Mouse (Mus musculus) midbrain, embryonic 14.5 days (tissue): ENCODE results near the gene Fer. TPM values are rescaled to one million over a fixed set of nuclear protein-coding genes. Genes with fewer than 3 reads are reported as not detected.
A peak's percentile ranks its signal among the peaks of the same experiment; 100 is the strongest.

Experiments used
- ATAC-seq: fragments of 200-750 bp; cut with Nextera tagmentation; 2 replicates; pipeline ENCODE4 v1.8.0; 2017; ENCODE audit warnings: moderate number of reproducible peaks, moderate library complexity; ENCODE audit not compliant: low FRiP score, low TSS enrichment
- DNase-seq: peaks from one replicate; pipeline ENCODE4 v3.0.0-alpha.2; 2015
- H3K27ac ChIP-seq: fragments of 300-500 bp; sonication (generic); replicated peaks from 2 replicates; pipeline ENCODE4 v1.5.1; 2014; ENCODE audit warnings: mild to moderate bottlenecking, low read depth, low read length, moderate library complexity
- H3K27me3 ChIP-seq: fragments of 300-500 bp; sonication (generic); 2 replicates; pipeline ENCODE4 v1.6.1; 2014; ENCODE audit warnings: low read length, control low read depth, mixed read lengths; ENCODE audit not compliant: control insufficient read depth, insufficient read depth
- H3K36me3 ChIP-seq: fragments of 300-500 bp; sonication (generic); 2 replicates; pipeline ENCODE4 v1.6.1; 2014; ENCODE audit warnings: low read length, control low read depth; ENCODE audit not compliant: control insufficient read depth, insufficient read depth
- H3K4me1 ChIP-seq: fragments of 300-500 bp; sonication (generic); 2 replicates; pipeline ENCODE4 v1.6.1; 2014; ENCODE audit warnings: mild to moderate bottlenecking, antibody characterized with exemption, low read length, control low read depth; ENCODE audit not compliant: control insufficient read depth, insufficient read depth
- H3K4me2 ChIP-seq: fragments of 300-500 bp; sonication (generic); 2 replicates; pipeline ENCODE4 v1.6.1; 2014; ENCODE audit warnings: mild to moderate bottlenecking, low read length, moderate library complexity
- H3K4me3 ChIP-seq: fragments of 300-500 bp; sonication (generic); replicated peaks from 2 replicates; pipeline ENCODE4 v1.5.1; 2014; ENCODE audit warnings: low read depth, low read length
- H3K9ac ChIP-seq: fragments of 300-500 bp; sonication (generic); replicated peaks from 2 replicates; pipeline ENCODE4 v1.6.1; 2014; ENCODE audit warnings: mild to moderate bottlenecking, low read length, moderate library complexity
- H3K9me3 ChIP-seq: fragments of 300-500 bp; sonication (generic); 2 replicates; pipeline ENCODE4 v1.6.1; 2016; ENCODE audit warnings: low read length, control low read depth, mixed read lengths; ENCODE audit not compliant: control insufficient read depth
- WGBS: fragments of 180-500 bp; shearing (Covaris S2); extraction: QIAGEN DNeasy Blood & Tissue Kit; methylation state at CpG from one replicate; pipeline ENCODE4 v1.1.7; 2014; 5-methylcytosine and 5-hydroxymethylcytosine counted together
- polyA plus RNA-seq: library from polyadenylated mRNA; unstranded; fragments of >200 nt; fragmentation: Nextera tagmentation; extraction: Ambion mirVana; gene quantifications from 2 replicates; pipeline ENCODE4 v1.2.1, GENCODE M21; 2014

The Fer gene
- polyA plus RNA-seq, 1 experiment from 2014 or later = 39.5 TPM

DNA sequence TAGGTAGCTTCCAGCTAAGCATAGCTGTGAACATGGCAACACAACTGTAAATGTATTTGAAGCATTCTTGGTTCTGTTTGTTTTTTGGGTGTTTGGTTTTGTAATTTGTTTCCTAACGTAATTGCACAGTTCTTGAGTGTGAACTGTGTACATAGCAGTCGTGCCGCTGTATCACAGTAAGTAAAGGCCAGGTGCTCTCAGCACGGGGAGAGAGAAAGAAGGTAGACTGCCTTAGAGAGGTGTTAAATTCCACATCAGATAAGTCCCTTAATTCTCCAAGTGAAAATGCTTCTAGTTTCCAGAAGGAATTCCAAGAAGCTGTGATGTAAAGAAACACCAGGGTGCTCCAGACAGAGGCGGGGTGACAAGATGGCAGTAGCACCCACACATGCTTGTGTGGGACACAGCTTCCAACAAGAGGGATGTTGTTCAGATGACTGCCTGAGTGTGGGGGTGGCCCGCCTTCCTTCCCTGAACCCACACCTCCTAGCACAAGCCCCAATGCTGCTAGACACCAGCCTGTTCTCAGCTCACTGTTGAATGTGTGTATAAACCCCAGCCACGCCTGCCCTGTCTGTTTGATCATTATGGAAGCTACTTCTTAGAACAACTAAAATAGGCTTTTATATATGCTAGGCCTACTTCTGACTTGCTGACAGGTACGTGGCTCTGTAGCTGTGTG, 275.3 kb downstream of the Fer start:
- no peak overlapping the region for H3K4me3 ChIP-seq
- no peaks in the 10 kb centered on the region for H3K9me3 ChIP-seq
- no peak for DNase-seq
- 92% methylated on average over 8 of the region's 8 CpGs for WGBS
- H3K9ac ChIP-seq = no peak overlapping the region
- H3K4me2 ChIP-seq = no peak overlapping the region
- no peak for ATAC-seq
- H3K36me3 ChIP-seq = peaks cover 16% of the 10 kb centered on the region
- peaks cover 16% of the 10 kb centered on the region for H3K4me1 ChIP-seq
- no peaks in the 10 kb centered on the region for H3K27me3 ChIP-seq
- no peak overlapping the region for H3K27ac ChIP-seq

DNA sequence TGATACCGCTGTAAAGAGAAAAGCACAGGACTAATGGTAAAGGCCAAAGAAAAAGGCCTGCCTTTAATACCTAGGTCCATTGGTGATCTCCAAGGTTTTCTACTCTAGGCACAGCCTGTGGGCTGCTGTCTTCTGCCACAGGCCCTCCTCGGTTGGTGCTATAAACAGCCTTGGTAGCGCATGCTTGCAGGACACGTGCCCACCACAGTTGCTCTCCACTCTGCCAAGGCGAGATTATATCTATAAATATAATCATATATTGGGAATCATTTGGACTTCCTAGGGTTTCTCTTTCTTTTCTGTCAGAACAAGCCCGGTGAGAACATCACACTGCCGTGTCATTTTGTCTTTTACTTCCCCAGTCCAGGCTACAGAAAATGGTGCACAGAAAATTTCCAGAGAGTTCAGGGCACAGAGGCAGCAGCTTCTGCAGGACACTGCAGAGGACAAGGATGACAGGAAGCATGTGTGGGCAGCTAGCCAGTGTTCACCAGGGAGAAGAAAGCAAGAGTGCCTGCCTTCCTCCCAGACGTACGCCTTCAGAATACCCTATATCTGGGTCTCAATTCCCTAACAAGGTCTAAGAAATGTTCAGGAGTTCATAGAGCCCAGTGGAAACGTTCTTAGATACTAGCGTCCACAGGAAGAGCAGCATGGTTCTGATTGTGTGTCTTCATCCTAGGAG, 276.5 kb downstream of the Fer start:
- ATAC-seq (no peak), DNase-seq (no peak)
- no peak overlapping the region for H3K4me2 ChIP-seq
- H3K27me3 ChIP-seq = no peaks in the 10 kb centered on the region
- no peak overlapping the region for H3K4me3 ChIP-seq
- 92% methylated on average over 11 of the region's 11 CpGs for WGBS
- peaks cover 16% of the 10 kb centered on the region for H3K36me3 ChIP-seq
- no peaks in the 10 kb centered on the region for H3K9me3 ChIP-seq
- peaks cover 16% of the 10 kb centered on the region for H3K4me1 ChIP-seq
- no peak overlapping the region for H3K9ac ChIP-seq
- 0 out of 2 replicates have a peak overlapping the region, but pooled peaks have one; percentile 26 for H3K27ac ChIP-seq

DNA sequence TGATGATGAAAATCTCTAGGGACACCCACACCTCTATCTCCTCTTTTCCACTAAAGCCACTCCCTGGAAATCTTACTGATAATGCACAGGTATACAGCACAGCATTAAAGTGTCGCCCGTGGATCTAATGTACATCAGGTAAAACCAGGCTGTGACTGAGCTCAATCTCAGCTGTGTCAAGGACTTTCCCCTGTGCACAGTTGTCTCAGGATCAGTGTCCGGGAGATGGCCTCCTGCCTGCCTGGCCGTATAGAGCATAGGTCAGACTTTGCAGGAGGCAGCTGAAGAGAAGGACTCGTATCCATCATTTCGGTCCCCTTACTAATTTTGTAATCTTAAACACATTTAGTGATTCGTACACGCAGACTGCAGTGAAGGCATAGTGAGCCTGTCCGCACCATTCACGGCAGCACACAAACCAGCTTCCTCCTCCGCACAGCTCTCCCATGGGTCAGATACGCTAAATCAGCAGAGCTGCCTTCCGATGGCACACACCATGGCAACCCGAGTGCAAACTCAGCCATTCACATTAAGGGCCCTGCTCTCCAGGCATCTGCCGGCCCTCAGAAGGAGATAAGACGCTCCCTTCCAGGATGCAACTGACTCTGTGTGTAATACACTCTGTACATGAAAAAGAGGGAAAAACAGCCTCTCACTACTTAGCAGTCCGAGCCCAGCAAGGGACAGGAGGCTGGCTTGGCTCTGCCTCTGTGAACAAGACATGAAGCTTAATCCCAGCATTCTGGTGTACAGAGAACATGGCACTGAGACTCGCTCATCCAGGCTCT, 277.4 kb downstream of the Fer start:
- DNase-seq (peak; percentile 72), ATAC-seq (peak; percentile 63)
- Histone ChIP-seq H3K27me3 (no peaks in the 10 kb centered on the region), H3K4me1 (peaks cover 16% of the 10 kb centered on the region), H3K27ac (peak overlapping the region; percentile 74), H3K9me3 (no peaks in the 10 kb centered on the region), H3K4me2 (no peak overlapping the region), H3K4me3 (no peak overlapping the region), H3K36me3 (peaks cover 16% of the 10 kb centered on the region), H3K9ac (peak overlapping the region; percentile 6; the same call in 1 of the 2 replicates)
- 35% methylated on average over 18 of the region's 18 CpGs for WGBS

DNA sequence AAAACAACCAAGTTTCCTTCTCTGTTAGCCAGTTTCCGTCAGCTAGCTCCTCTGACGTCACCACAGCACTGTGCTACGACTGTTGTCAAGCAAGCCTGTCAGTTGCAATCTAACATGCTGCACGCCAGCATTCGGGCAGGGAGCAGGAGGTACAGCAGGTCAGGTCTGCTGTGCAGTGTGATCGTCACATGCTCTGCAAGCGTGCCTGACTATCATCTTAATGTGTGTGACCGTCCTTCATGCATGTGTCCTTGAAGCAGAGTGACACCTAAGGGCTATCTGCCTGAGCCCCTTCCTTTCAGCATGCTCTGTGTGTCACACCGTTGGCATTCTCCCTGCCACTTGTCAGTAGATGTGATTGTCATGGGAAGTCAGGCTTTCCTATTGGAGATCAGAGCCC, 279.0 kb downstream of the Fer start:
- no peaks in the 10 kb centered on the region for H3K27me3 ChIP-seq
- peaks cover 16% of the 10 kb centered on the region for H3K4me1 ChIP-seq
- DNase-seq (peak; percentile 40), ATAC-seq (peak; percentile 57; the same call in 1 of the 2 replicates)
- no peaks in the 10 kb centered on the region for H3K9me3 ChIP-seq
- H3K4me2 ChIP-seq = no peak overlapping the region
- H3K4me3 ChIP-seq = no peak overlapping the region
- H3K36me3 ChIP-seq = peaks cover 16% of the 10 kb centered on the region
- WGBS = 50% methylated on average over 9 of the region's 9 CpGs
- H3K27ac ChIP-seq = no peak overlapping the region
- H3K9ac ChIP-seq = no peak overlapping the region

DNA sequence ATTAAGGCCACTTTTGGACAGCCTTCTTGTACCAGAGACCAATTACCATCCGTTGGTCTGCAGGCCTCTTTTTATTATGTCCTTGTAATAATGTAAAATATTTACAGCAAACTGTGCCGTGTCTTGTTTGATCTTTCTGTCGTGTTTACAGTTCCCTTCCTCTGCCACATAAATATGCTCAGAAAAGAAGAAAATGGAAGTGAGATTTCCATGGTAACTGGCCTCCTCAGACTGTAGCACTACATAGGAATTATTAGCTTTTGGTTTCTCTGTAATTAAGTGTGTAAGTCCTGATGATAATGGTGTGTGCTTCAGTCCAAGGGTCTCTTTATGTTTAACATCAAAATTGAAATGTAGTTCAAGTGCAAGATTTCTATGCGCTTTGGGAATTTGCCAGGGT, 283.5 kb downstream of the Fer start:
- Histone ChIP-seq H3K4me1 (peaks cover 4% of the 10 kb centered on the region), H3K36me3 (no peaks in the 10 kb centered on the region; the same call in 1 of the 2 replicates), H3K27me3 (no peaks in the 10 kb centered on the region), H3K4me3 (no peak overlapping the region), H3K27ac (no peak overlapping the region), H3K4me2 (no peak overlapping the region), H3K9ac (no peak overlapping the region), H3K9me3 (no peaks in the 10 kb centered on the region)
- WGBS = 84% methylated on average over 4 of the region's 4 CpGs
- DNase-seq (no peak), ATAC-seq (no peak)

DNA sequence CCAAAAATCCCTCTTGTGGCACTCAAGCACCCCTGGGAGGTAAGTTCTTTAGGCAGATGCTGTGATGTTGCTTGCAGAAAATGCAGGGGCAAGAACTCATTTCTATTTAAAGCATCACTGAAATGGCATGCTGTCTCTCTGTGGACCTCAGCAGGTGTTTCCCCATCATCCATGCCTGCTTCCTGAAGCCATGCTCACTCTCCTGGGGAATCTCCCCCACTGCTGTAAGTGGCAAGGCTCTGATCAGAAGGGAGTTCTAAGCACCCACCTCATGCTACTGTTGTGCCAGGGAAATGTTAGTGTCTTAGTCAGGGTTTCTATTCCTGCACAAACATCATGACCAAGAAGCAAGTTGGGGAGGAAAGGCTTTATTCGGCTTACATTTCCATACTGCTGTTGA, 287.9 kb downstream of the Fer start:
- Histone ChIP-seq H3K4me3 (no peak overlapping the region), H3K9me3 (no peaks in the 10 kb centered on the region), H3K27ac (no peak overlapping the region), H3K4me2 (no peak overlapping the region), H3K27me3 (no peaks in the 10 kb centered on the region), H3K9ac (no peak overlapping the region), H3K4me1 (no peaks in the 10 kb centered on the region), H3K36me3 (no peaks in the 10 kb centered on the region; the same call in 1 of the 2 replicates)
- DNase-seq = no peak
- 80% methylated on average over 1 of the region's 1 CpGs for WGBS
- no peak for ATAC-seq

DNA sequence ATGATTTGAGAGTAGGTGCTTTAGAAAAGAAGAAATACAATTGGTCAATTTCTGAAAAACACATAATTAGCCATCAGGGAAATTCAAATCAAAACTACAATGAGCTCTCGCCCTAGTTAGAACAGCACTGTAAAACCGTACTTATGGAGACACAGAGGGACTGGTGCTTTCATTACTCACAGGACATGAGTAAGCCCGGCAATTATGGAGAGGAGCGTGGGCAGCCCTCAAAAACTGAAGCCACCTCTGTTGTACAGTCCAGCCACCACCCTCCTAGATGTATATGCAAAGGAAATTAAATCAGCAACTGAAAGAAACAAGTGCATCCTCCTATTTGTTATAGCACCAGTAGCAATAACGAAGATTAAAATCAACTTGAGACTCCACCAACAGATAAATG, 304.9 kb downstream of the Fer start:
- peaks cover 5% of the 10 kb centered on the region; the same call in 1 of the 2 replicates for H3K4me1 ChIP-seq
- ATAC-seq (no peak), DNase-seq (no peak)
- no peak overlapping the region for H3K27ac ChIP-seq
- no peak overlapping the region for H3K9ac ChIP-seq
- peaks cover 3% of the 10 kb centered on the region; the same call in 1 of the 2 replicates for H3K9me3 ChIP-seq
- no peaks in the 10 kb centered on the region for H3K36me3 ChIP-seq
- H3K4me3 ChIP-seq = no peak overlapping the region
- 90% methylated on average over 5 of the region's 5 CpGs for WGBS
- no peak overlapping the region for H3K4me2 ChIP-seq
- no peaks in the 10 kb centered on the region for H3K27me3 ChIP-seq

DNA sequence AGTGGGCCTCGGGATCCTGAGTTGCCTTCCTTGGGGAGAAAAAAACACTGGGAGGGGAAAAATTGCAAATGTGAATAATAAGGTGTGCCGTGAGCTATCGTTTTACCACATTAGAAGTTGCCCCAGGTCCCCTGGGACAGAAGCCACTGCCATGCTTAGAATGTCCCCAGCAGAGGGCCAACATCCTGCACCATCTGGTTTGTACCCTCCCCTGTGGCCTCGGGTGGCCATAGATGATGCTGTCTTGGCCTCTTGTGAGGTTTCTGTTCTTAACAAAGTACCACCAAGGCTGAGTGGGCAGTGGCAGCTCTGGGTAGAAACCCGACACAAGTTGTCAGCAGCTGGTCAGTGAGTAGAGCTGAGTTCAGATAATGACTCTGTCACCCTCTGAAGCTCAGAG, 307.2 kb downstream of the Fer start:
- Histone ChIP-seq H3K4me1 (peaks cover 5% of the 10 kb centered on the region; the same call in 1 of the 2 replicates), H3K9ac (no peak overlapping the region), H3K27me3 (no peaks in the 10 kb centered on the region), H3K9me3 (peaks cover 3% of the 10 kb centered on the region; the same call in 1 of the 2 replicates), H3K4me2 (no peak overlapping the region), H3K27ac (no peak overlapping the region), H3K4me3 (no peak overlapping the region), H3K36me3 (no peaks in the 10 kb centered on the region)
- WGBS = 51% methylated on average over 5 of the region's 5 CpGs
- no peak for ATAC-seq
- peak; percentile 46 for DNase-seq
